In the genomic region with DNA sequence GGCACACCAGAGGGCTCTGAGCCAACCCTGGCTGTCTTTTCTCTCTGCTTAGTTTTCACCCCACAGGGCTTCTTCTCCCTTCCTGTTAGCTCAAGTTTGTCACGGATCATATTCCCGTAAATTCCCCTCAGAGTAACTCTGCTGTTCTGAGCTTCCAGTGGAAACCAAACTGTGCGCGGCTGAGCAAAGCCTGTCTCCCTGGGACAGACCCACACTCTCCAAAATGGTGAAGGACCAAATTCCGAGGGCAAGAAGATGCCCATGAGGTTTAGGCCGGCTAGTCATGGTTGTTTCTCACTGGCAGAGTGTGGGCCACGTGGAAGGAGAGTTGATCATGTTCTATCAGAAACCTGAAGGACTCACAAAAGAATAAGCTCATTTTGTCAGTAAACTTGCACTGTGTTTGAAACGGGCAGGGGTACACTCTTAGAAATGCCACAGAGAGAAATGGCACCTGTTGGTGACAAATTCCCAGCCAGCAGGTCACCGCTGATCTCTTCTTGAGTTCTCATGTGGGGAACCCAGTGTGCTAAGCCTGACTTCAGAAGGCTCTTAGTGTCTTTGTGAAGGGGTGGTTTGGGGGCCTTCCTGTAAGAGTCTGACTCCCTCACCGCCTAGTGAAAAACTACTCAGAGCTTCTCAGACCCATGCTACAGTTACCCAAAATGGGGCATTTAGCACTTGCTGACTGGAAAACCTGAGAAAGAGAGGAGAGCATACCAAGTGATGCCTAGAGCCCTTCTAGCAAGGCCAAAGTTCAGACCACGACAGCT, we compare ENCODE assay signal across 8 mouse cellular contexts. TPM values are rescaled to one million over a fixed set of nuclear protein-coding genes. Genes with fewer than 3 reads are reported as not detected.
A peak's percentile ranks its signal among the peaks of the same experiment; 100 is the strongest.
DNase-seq lines count a peak whose midpoint lies in the region; ATAC-seq and TF ChIP-seq lines count a peak whose summit lies in the region.

No protein-coding gene starts in this region.

- peak overlapping the region; percentile 89 for H3K27ac ChIP-seq in kidney, embryonic 16.5 days (ENCODE audit: low read length)
- peak overlapping the region; percentile 99 for H3K27ac ChIP-seq in bone marrow, adult 2 months (ENCODE audit: control insufficient read depth, insufficient read depth, low read depth, low read length, poor library complexity)
- peak overlapping the region; percentile 79 for H3K27ac ChIP-seq in intestine, embryonic 16.5 days (ENCODE audit: low read length)
- peak overlapping the region; percentile 54; the same call in 1 of the 2 replicates for H3K27ac ChIP-seq in neural tube, embryonic 15.5 days (replicated peaks)

- DNase-seq in kidney, postnatal 14 days = no peak
- no peak for DNase-seq in urinary bladder, postnatal 4 days (ENCODE audit: low spot score in 2 of 2)
- DNase-seq in embryo, embryonic 10 days (ENCODE audit: low spot score) = no peak
- no peak for DNase-seq in layer of hippocampus, adult 9-10 months (ENCODE audit: low spot score)

- TF ChIP-seq CTCF in bone marrow, adult 2 months (IDR thresholded peaks at IDR 0.05; ENCODE audit: control insufficient read depth, insufficient read depth, low read length) = no peak

- H3K27me3 ChIP-seq in kidney, embryonic 16.5 days (ENCODE audit: insufficient read depth, low read length) = no peaks in the 10 kb centered on the region
- no peaks in the 10 kb centered on the region for H3K27me3 ChIP-seq in intestine, embryonic 16.5 days (replicated peaks; ENCODE audit: control insufficient read depth, insufficient read depth, low read length)
- H3K27me3 ChIP-seq in neural tube, embryonic 15.5 days (replicated peaks) = no peaks in the 10 kb centered on the region

- TF ChIP-seq POLR2A in bone marrow, adult 2 months (IDR thresholded peaks at IDR 0.05; ENCODE audit: borderline replicate concordance, control insufficient read depth, low read depth, low read length) = no peak

- peak overlapping the region; percentile 44 for H3K4me2 ChIP-seq in kidney, embryonic 16.5 days (replicated peaks; ENCODE audit: low read depth, low read length)
- 0 out of 2 replicates have a peak overlapping the region, but pooled peaks have one; percentile 16 for H3K4me2 ChIP-seq in intestine, embryonic 16.5 days (ENCODE audit: low read depth, low read length)
- H3K4me2 ChIP-seq in neural tube, embryonic 15.5 days = no peak overlapping the region

- H3K4me3 ChIP-seq in kidney, embryonic 16.5 days (ENCODE audit: low read length) = peak overlapping the region; percentile 29; the same call in 1 of the 2 replicates
- H3K4me3 ChIP-seq in bone marrow, adult 2 months (replicated peaks; ENCODE audit: control insufficient read depth, low read depth, low read length) = peak overlapping the region; percentile 96
- H3K4me3 ChIP-seq in intestine, embryonic 16.5 days (ENCODE audit: low read length) = no peak overlapping the region
- H3K4me3 ChIP-seq in neural tube, embryonic 15.5 days (replicated peaks) = no peak overlapping the region

- H3K9me3 ChIP-seq in kidney, embryonic 16.5 days (ENCODE audit: low read length) = no peaks in the 10 kb centered on the region
- H3K9me3 ChIP-seq in intestine, embryonic 16.5 days (ENCODE audit: control insufficient read depth, low read length) = no peaks in the 10 kb centered on the region
- no peaks in the 10 kb centered on the region for H3K9me3 ChIP-seq in neural tube, embryonic 15.5 days (replicated peaks)

- WGBS in kidney, embryonic 16.5 days = 57% methylated on average over 11 of the region's 11 CpGs
- 3% methylated on average over 11 of the region's 11 CpGs for WGBS in bone marrow, adult 2 months
- 75% methylated on average over 11 of the region's 11 CpGs for WGBS in intestine, embryonic 16.5 days
- 77% methylated on average over 11 of the region's 11 CpGs for WGBS in neural tube, embryonic 15.5 days

- H3K4me1 ChIP-seq in kidney, embryonic 16.5 days (ENCODE audit: insufficient read depth, low read length) = peaks cover 32% of the 10 kb centered on the region
- peaks cover 2% of the 10 kb centered on the region; the same call in 1 of the 2 replicates for H3K4me1 ChIP-seq in bone marrow, adult 2 months (ENCODE audit: control insufficient read depth, insufficient read depth, low read length)
- peaks cover 10% of the 10 kb centered on the region for H3K4me1 ChIP-seq in intestine, embryonic 16.5 days (ENCODE audit: control insufficient read depth, insufficient read depth, low read length)
- no peaks in the 10 kb centered on the region for H3K4me1 ChIP-seq in neural tube, embryonic 15.5 days

- no peak for ATAC-seq in kidney, embryonic 16.5 days (ENCODE audit: low FRiP score, low TSS enrichment)
- no peak for ATAC-seq in intestine, embryonic 16.5 days
- no peak for ATAC-seq in neural tube, embryonic 15.5 days (ENCODE audit: low FRiP score)

- H3K9ac ChIP-seq in kidney, embryonic 16.5 days (replicated peaks; ENCODE audit: low read length) = peak overlapping the region; percentile 47
- H3K9ac ChIP-seq in intestine, embryonic 16.5 days (ENCODE audit: low read depth, low read length) = no peak overlapping the region
- H3K9ac ChIP-seq in neural tube, embryonic 15.5 days (replicated peaks) = no peak overlapping the region

- no peaks in the 10 kb centered on the region for H3K36me3 ChIP-seq in kidney, embryonic 16.5 days (ENCODE audit: insufficient read depth, low read length)
- no peaks in the 10 kb centered on the region for H3K36me3 ChIP-seq in intestine, embryonic 16.5 days (ENCODE audit: control insufficient read depth, insufficient read depth, low read length)
- no peaks in the 10 kb centered on the region for H3K36me3 ChIP-seq in neural tube, embryonic 15.5 days

RNA-seq across cellular contexts. Expression of gene Arhgdib, which starts 1.3 kb away (rescaled TPM):
- 67.6 and 69.5 TPM in 2 replicates for polyA plus RNA-seq in kidney, embryonic 16.5 days (2015; fragmentation: Nextera tagmentation; extraction: Ambion mirVana)
- polyA plus RNA-seq in bone marrow, adult 2 months (2011; ENCODE audit: insufficient read depth, insufficient read length, low replicate concordance, missing spikeins) = 251 and 531 TPM in 2 replicates
- polyA plus RNA-seq in intestine, embryonic 16.5 days (2015; fragmentation: Nextera tagmentation; extraction: Ambion mirVana) = 42.1 and 44.0 TPM in 2 replicates
- polyA plus RNA-seq in neural tube, embryonic 15.5 days (2015; fragmentation: Nextera tagmentation; extraction: Ambion mirVana) = 13.8 and 95.4 TPM in 2 replicates

RNA-seq across cellular contexts. Expression of gene Pde6h, which starts 16.7 kb away (rescaled TPM):
- 0.49 and 0.55 TPM in 2 replicates for polyA plus RNA-seq in kidney, embryonic 16.5 days (2015; fragmentation: Nextera tagmentation; extraction: Ambion mirVana)
- polyA plus RNA-seq in bone marrow, adult 2 months (2011; ENCODE audit: insufficient read depth, insufficient read length, low replicate concordance, missing spikeins) = 0.27 and 0.42 TPM in 2 replicates
- 0.40 TPM in 1 of 2 replicates, not detected in the other for polyA plus RNA-seq in intestine, embryonic 16.5 days (2015; fragmentation: Nextera tagmentation; extraction: Ambion mirVana)
- 0.33 TPM in 1 of 2 replicates, not detected in the other for polyA plus RNA-seq in neural tube, embryonic 15.5 days (2015; fragmentation: Nextera tagmentation; extraction: Ambion mirVana)

RNA-seq across cellular contexts. Expression of gene Erp27, which starts 18.4 kb away (rescaled TPM):
- 0.22 and 0.23 TPM in 2 replicates for polyA plus RNA-seq in kidney, embryonic 16.5 days (2015; fragmentation: Nextera tagmentation; extraction: Ambion mirVana)
- 4.8 and 11.3 TPM in 2 replicates for polyA plus RNA-seq in bone marrow, adult 2 months (2011; ENCODE audit: insufficient read depth, insufficient read length, low replicate concordance, missing spikeins)
- 23.9 and 28.7 TPM in 2 replicates for polyA plus RNA-seq in intestine, embryonic 16.5 days (2015; fragmentation: Nextera tagmentation; extraction: Ambion mirVana)
- 0.82 TPM in 1 of 2 replicates, not detected in the other for polyA plus RNA-seq in neural tube, embryonic 15.5 days (2015; fragmentation: Nextera tagmentation; extraction: Ambion mirVana)

Comparison
In these comparisons a context has a peak if more than half of its experiments do, and no peak if none do; other contexts are left out.
1. H3K4me3 ChIP-seq: peak in kidney, embryonic 16.5 days (single experiment) and bone marrow, adult 2 months (single experiment); none in intestine, embryonic 16.5 days (single experiment) and neural tube, embryonic 15.5 days (single experiment).
2. Peak in every context shown above with its lines, with median percentiles within 50 percentile points of each other: H3K27ac ChIP-seq.